Mouse (Mus musculus): ENCODE results near the gene Olfr917. TPM values are rescaled to one million over a fixed set of nuclear protein-coding genes. Genes with fewer than 3 reads are reported as not detected.

Gene Olfr917
- not detected in 2 replicates for polyA plus RNA-seq (2015; fragmentation: Nextera tagmentation; extraction: Ambion mirVana)

GRCm38 (mm10) chr9:38665742-38666141 is at the start of gene Olfr917:
TSS of gene Olfr917 (minus strand) at chr9:38665842.

GRCm38 (mm10) chr9:38674501-38674900 is 8.9 kb upstream of the Olfr917 start, which contains the start of gene Olfr918:
TSS of gene Olfr918 (minus strand) at chr9:38674601.

GRCm38 (mm10) chr9:38659775-38660174 is 5.9 kb downstream of the Olfr917 start, which contains the start of gene Olfr916:
TSS of gene Olfr916 (minus strand) at chr9:38659875.

Other genes starting within 250 kb of the Olfr917 start
- not detected in 2 replicates for gene Olfr901, start 236.4 kb downstream of the Olfr917 start, polyA plus RNA-seq (2015; fragmentation: Nextera tagmentation; extraction: Ambion mirVana)
- gene Olfr902, start 218.2 kb downstream of the Olfr917 start, polyA plus RNA-seq (2015; fragmentation: Nextera tagmentation; extraction: Ambion mirVana) = not detected in 2 replicates
- not detected in 2 replicates for gene Olfr904, start 202.7 kb downstream of the Olfr917 start, polyA plus RNA-seq (2015; fragmentation: Nextera tagmentation; extraction: Ambion mirVana)
- gene Olfr905, start 194.7 kb downstream of the Olfr917 start, polyA plus RNA-seq (2015; fragmentation: Nextera tagmentation; extraction: Ambion mirVana) = not detected in 2 replicates
- not detected in 2 replicates for gene Olfr906, start 178.8 kb downstream of the Olfr917 start, polyA plus RNA-seq (2015; fragmentation: Nextera tagmentation; extraction: Ambion mirVana)
- gene Olfr907, start 170.0 kb downstream of the Olfr917 start, polyA plus RNA-seq (2015; fragmentation: Nextera tagmentation; extraction: Ambion mirVana) = not detected in 2 replicates
- not detected in 2 replicates for gene Olfr911-ps1, start 144.3 kb downstream of the Olfr917 start, polyA plus RNA-seq (2015; fragmentation: Nextera tagmentation; extraction: Ambion mirVana)
- gene Olfr910, start 128.0 kb downstream of the Olfr917 start, polyA plus RNA-seq (2015; fragmentation: Nextera tagmentation; extraction: Ambion mirVana) = not detected in 2 replicates
- not detected in 2 replicates for gene Olfr912, start 85.7 kb downstream of the Olfr917 start, polyA plus RNA-seq (2015; fragmentation: Nextera tagmentation; extraction: Ambion mirVana)
- gene Olfr913, start 73.1 kb downstream of the Olfr917 start, polyA plus RNA-seq (2015; fragmentation: Nextera tagmentation; extraction: Ambion mirVana) = not detected in 2 replicates
- gene Olfr914, start 60.7 kb downstream of the Olfr917 start, polyA plus RNA-seq (2015; fragmentation: Nextera tagmentation; extraction: Ambion mirVana) = not detected in 2 replicates
- not detected in 2 replicates for gene Olfr916, start 6.0 kb downstream of the Olfr917 start, polyA plus RNA-seq (2015; fragmentation: Nextera tagmentation; extraction: Ambion mirVana)
- gene Olfr918, start 8.8 kb upstream of the Olfr917 start, polyA plus RNA-seq (2015; fragmentation: Nextera tagmentation; extraction: Ambion mirVana) = not detected in 2 replicates
- not detected in 2 replicates for gene Olfr919, start 37.8 kb upstream of the Olfr917 start, polyA plus RNA-seq (2015; fragmentation: Nextera tagmentation; extraction: Ambion mirVana)
- gene Vwa5a, start 52.4 kb upstream of the Olfr917 start, polyA plus RNA-seq (2015; fragmentation: Nextera tagmentation; extraction: Ambion mirVana) = 11.2 and 13.3 TPM in 2 replicates
- gene Olfr920, start 86.5 kb upstream of the Olfr917 start, polyA plus RNA-seq (2015; fragmentation: Nextera tagmentation; extraction: Ambion mirVana) = 0.05 TPM in 1 of 2 replicates, not detected in the other
- not detected in 2 replicates for gene Olfr921, start 107.2 kb upstream of the Olfr917 start, polyA plus RNA-seq (2015; fragmentation: Nextera tagmentation; extraction: Ambion mirVana)
- gene Olfr922, start 148.8 kb upstream of the Olfr917 start, polyA plus RNA-seq (2015; fragmentation: Nextera tagmentation; extraction: Ambion mirVana) = not detected in 2 replicates
- not detected in 2 replicates for gene Olfr923, start 160.7 kb upstream of the Olfr917 start, polyA plus RNA-seq (2015; fragmentation: Nextera tagmentation; extraction: Ambion mirVana)
- not detected in 2 replicates for gene Olfr924, start 178.6 kb upstream of the Olfr917 start, polyA plus RNA-seq (2015; fragmentation: Nextera tagmentation; extraction: Ambion mirVana)
- gene Olfr26, start 189.2 kb upstream of the Olfr917 start, polyA plus RNA-seq (2015; fragmentation: Nextera tagmentation; extraction: Ambion mirVana) = not detected in 2 replicates
- gene Olfr926, start 211.3 kb upstream of the Olfr917 start, polyA plus RNA-seq (2015; fragmentation: Nextera tagmentation; extraction: Ambion mirVana) = not detected in 2 replicates

Data from neural tube, postnatal 0 days (tissue).